ENCODE assay signal across 24 mouse cellular contexts in genomic region chr16:72159411-72159810, GRCm38 (mm10).
"Had no signal": no experiment of that assay in that cellular context is flagged by ENCODE, and none has a peak within 500 bp of the region (broad histone marks: within the 10 kb centered on the region; RNA-seq: fewer than 3 reads in every experiment).

No protein-coding gene starts in this region.

- H3K9ac ChIP-seq: heart, embryonic 13.5 days; heart, embryonic 15.5 days; hindbrain, embryonic 13.5 days; hindbrain, embryonic 15.5 days; kidney, embryonic 15.5 days; limb, embryonic 13.5 days; limb, embryonic 15.5 days; liver, embryonic 12.5 days had no signal

- H3K27me3 ChIP-seq: heart, embryonic 13.5 days; heart, embryonic 15.5 days; hindbrain, embryonic 13.5 days; hindbrain, embryonic 15.5 days; kidney, embryonic 15.5 days; limb, embryonic 13.5 days; limb, embryonic 15.5 days; liver, embryonic 12.5 days had no signal

- H3K4me1 ChIP-seq: heart, embryonic 13.5 days; heart, embryonic 15.5 days; hindbrain, embryonic 13.5 days; hindbrain, embryonic 15.5 days; kidney, embryonic 15.5 days; limb, embryonic 13.5 days; limb, embryonic 15.5 days; liver, embryonic 12.5 days had no signal

- DNase-seq: gastrocnemius, postnatal 14 days; heart, adult 2 months; heart, postnatal 14 days; heart, postnatal 36 days; kidney, adult 11 months; kidney, adult 2 months; kidney, adult 9 months; kidney, postnatal 14 days; kidney, postnatal 36 days; layer of hippocampus, adult 9-11 months; layer of hippocampus, postnatal 36 days; left cerebral cortex, postnatal 4 days had no signal

- ATAC-seq: hindbrain, postnatal 0 days; intestine, embryonic 16.5 days; liver, embryonic 12.5 days had no signal

- H3K4me3 ChIP-seq: heart, adult 2 months; heart, embryonic 13.5 days; heart, embryonic 15.5 days; hindbrain, embryonic 13.5 days; hindbrain, embryonic 15.5 days; kidney, embryonic 15.5 days; limb, embryonic 13.5 days; limb, embryonic 15.5 days; liver, embryonic 12.5 days had no signal

- H3K36me3 ChIP-seq: heart, embryonic 13.5 days; heart, embryonic 15.5 days; hindbrain, embryonic 13.5 days; hindbrain, embryonic 15.5 days; kidney, embryonic 15.5 days; limb, embryonic 13.5 days; limb, embryonic 15.5 days; liver, embryonic 12.5 days had no signal

- H3K27ac ChIP-seq: heart, adult 2 months; heart, embryonic 13.5 days; heart, embryonic 15.5 days; hindbrain, embryonic 13.5 days; hindbrain, embryonic 15.5 days; hindbrain, postnatal 0 days; kidney, embryonic 15.5 days; kidney, postnatal 0 days; limb, embryonic 13.5 days; limb, embryonic 15.5 days; liver, embryonic 12.5 days had no signal

- H3K9me3 ChIP-seq: heart, embryonic 13.5 days; heart, embryonic 15.5 days; hindbrain, embryonic 13.5 days; hindbrain, embryonic 15.5 days; kidney, embryonic 15.5 days; limb, embryonic 13.5 days; limb, embryonic 15.5 days; liver, embryonic 12.5 days had no signal

- H3K4me2 ChIP-seq: heart, embryonic 11.5 days; heart, embryonic 13.5 days; heart, embryonic 15.5 days; hindbrain, embryonic 13.5 days; hindbrain, embryonic 15.5 days; kidney, embryonic 15.5 days; limb, embryonic 13.5 days; limb, embryonic 15.5 days; liver, embryonic 12.5 days had no signal
